Mouse (Mus musculus) erythroblast, embryonic 14.5 days (primary cell): ENCODE measurements around the gene Ube2s.

ENCODE experiments used
- GATA1 ChIP-seq: IDR thresholded peaks from 2 replicates; pipeline ENCODE4 v1.6.1; 2012; ENCODE audit warnings: low read length, inconsistent platforms, mixed read lengths
- TAL1 ChIP-seq: IDR thresholded peaks from 3 replicates; pipeline ENCODE4 v1.6.1; 2012; ENCODE audit warnings: low read length, inconsistent platforms, mixed read lengths

- TF ChIP-seq TAL1 (no peak), GATA1 (no peak)
These were observed 38.4 kb upstream of the Ube2s start for GRCm38 (mm10) chr7:4850621-4851314.
